Mouse (Mus musculus) layer of hippocampus, adult 9-11 months (tissue): ENCODE data around the gene Cd37.
A peak's percentile ranks its signal among the peaks of the same experiment; 100 is the strongest.
"Not testable (repeated sequence)": the region's sequence is repeated elsewhere in the genome, so short reads cannot be mapped to it uniquely, and the experiment has no call there.

ENCODE experiments used
- DNase-seq: peaks from one replicate; pipeline ENCODE4 v3.0.0; 2022

The Cd37 gene

GRCm38 (mm10) chr7:45238723-45239496 lies at the start of gene Cd37:
Gene Cd37, minus strand, starts transcription at chr7:45239115.
- DNase-seq, result no peak

GRCm38 (mm10) chr7:45286486-45286885 lies 47.6 kb upstream of the Cd37 start:
- no peak for DNase-seq

GRCm38 (mm10) chr7:45277136-45277760 lies 38.3 kb upstream of the Cd37 start, which contains the start of gene Slc6a21:
Gene Slc6a21, plus strand, starts transcription at chr7:45277513.
- peak; percentile 64 for DNase-seq

GRCm38 (mm10) chr7:45273672-45274071 lies 34.8 kb upstream of the Cd37 start:
- no peak for DNase-seq

- no peak for DNase-seq
These were observed 34.0 kb upstream of the Cd37 start for GRCm38 (mm10) chr7:45272786-45273412.

- DNase-seq, result no peak
These were observed 26.6 kb upstream of the Cd37 start for GRCm38 (mm10) chr7:45265518-45265917.

GRCm38 (mm10) chr7:45264348-45264747 lies 25.4 kb upstream of the Cd37 start:
- DNase-seq, result no peak

- DNase-seq, result no peak
These were observed 24.2 kb upstream of the Cd37 start for GRCm38 (mm10) chr7:45263006-45263607.

- no peak for DNase-seq
These were observed 23.4 kb upstream of the Cd37 start for GRCm38 (mm10) chr7:45262266-45262665.

- no peak for DNase-seq
These were observed 20.4 kb upstream of the Cd37 start for GRCm38 (mm10) chr7:45259281-45259680.

GRCm38 (mm10) chr7:45257063-45257840 lies 18.3 kb upstream of the Cd37 start:
- DNase-seq, result no peak

- not testable (repeated sequence) for DNase-seq
These were observed 16.9 kb upstream of the Cd37 start for GRCm38 (mm10) chr7:45255822-45256221.

GRCm38 (mm10) chr7:45253806-45254205 lies 14.9 kb upstream of the Cd37 start:
- no peak for DNase-seq

- DNase-seq, result no peak
These were observed 8.8 kb upstream of the Cd37 start for GRCm38 (mm10) chr7:45247666-45248065.

- DNase-seq, result no peak
These were observed 2.5 kb upstream of the Cd37 start for GRCm38 (mm10) chr7:45241389-45241749.

GRCm38 (mm10) chr7:45240633-45241388 lies 1.9 kb upstream of the Cd37 start, which contains the start of gene Slc6a16:
Gene Slc6a16, plus strand, starts transcription at chr7:45241085.
- peak; percentile 51 for DNase-seq

- DNase-seq, result no peak
These were observed 1.2 kb upstream of the Cd37 start for GRCm38 (mm10) chr7:45240109-45240508.

- no peak for DNase-seq
These were observed 892 bp downstream of the Cd37 start for GRCm38 (mm10) chr7:45237747-45238699.

- no peak for DNase-seq
These were observed 3.2 kb downstream of the Cd37 start for GRCm38 (mm10) chr7:45235656-45236180.

- DNase-seq, result no peak
These were observed 3.9 kb downstream of the Cd37 start for GRCm38 (mm10) chr7:45234922-45235571.
